Mouse (Mus musculus) adrenal gland, adult 2 months (tissue): Measurements from ENCODE around the gene Gkn2. TPM values are rescaled to one million over a fixed set of nuclear protein-coding genes. Genes with fewer than 3 reads are reported as not detected.

Source experiments
- DNase-seq: peaks from one replicate; pipeline ENCODE4 v3.0.0; 2021
- polyA plus RNA-seq: library from polyadenylated mRNA; depleted of rRNA; stranded (reverse); fragments of >200 nt; gene quantifications from 2 replicates; pipeline ENCODE4 v1.2.3, GENCODE M21; 2012; rRNA removed
- total RNA-seq, 2 experiments: library from RNA; stranded (reverse); gene quantifications; 2 replicates each; pipeline ENCODE4 v1.2.3; 2021

Gkn2 gene
- total and polyA plus RNA-seq, 3 experiments: not detected

- DNase-seq: no peak
Observed at GRCm38 (mm10) chr6:87399886-87400566, 26.9 kb downstream of the Gkn2 start.

GRCm38 (mm10) chr6:87401456-87401855, 28.3 kb downstream of the Gkn2 start:
- DNase-seq: no peak

GRCm38 (mm10) chr6:87412011-87412410, 38.9 kb downstream of the Gkn2 start:
- no peak for DNase-seq

- DNase-seq: no peak
Observed at GRCm38 (mm10) chr6:87422304-87422703, 49.1 kb downstream of the Gkn2 start.

GRCm38 (mm10) chr6:87424037-87424816, 51.1 kb downstream of the Gkn2 start:
- DNase-seq: peak; percentile 41

- DNase-seq: no peak
Observed at GRCm38 (mm10) chr6:87426954-87427353, 53.8 kb downstream of the Gkn2 start.

GRCm38 (mm10) chr6:87427616-87428015, 54.5 kb downstream of the Gkn2 start:
- no peak for DNase-seq

- no peak for DNase-seq
Observed at GRCm38 (mm10) chr6:87428487-87429044, 55.4 kb downstream of the Gkn2 start, which contains the start of gene Bmp10. TSS of gene Bmp10 (plus strand) at chr6:87428994.

Other genes with a start within 250 kb of the Gkn2 start
- gene Antxr1, start 37.5 kb upstream of the Gkn2 start, total RNA-seq: 10 to 100 TPM; 14.7 to 21.4 TPM
- gene Antxr1, start 37.5 kb upstream of the Gkn2 start, polyA plus RNA-seq: 7.3 and 9.1 TPM in 2 replicates
- gene Gkn1, start 22.4 kb upstream of the Gkn2 start, total RNA-seq: not detected
- 0.16 and 3.5 TPM in 2 replicates for gene Gkn1, start 22.4 kb upstream of the Gkn2 start, polyA plus RNA-seq
- gene Gkn3, start 15.6 kb downstream of the Gkn2 start, total RNA-seq: under 1 TPM; 0.58 to 0.59 TPM
- gene Gkn3, start 15.6 kb downstream of the Gkn2 start, polyA plus RNA-seq: 0.28 and 0.69 TPM in 2 replicates
- not detected for gene Bmp10, start 55.6 kb downstream of the Gkn2 start, total RNA-seq
- not detected in 2 replicates for gene Bmp10, start 55.6 kb downstream of the Gkn2 start, polyA plus RNA-seq
- gene Arhgap25, start 159.9 kb downstream of the Gkn2 start, total RNA-seq: 1 to 10 TPM; 3.1 TPM
- 0.39 and 0.49 TPM in 2 replicates for gene Arhgap25, start 159.9 kb downstream of the Gkn2 start, polyA plus RNA-seq
- gene Prokr1, start 217.4 kb downstream of the Gkn2 start, total RNA-seq: under 1 TPM; 0.37 to 0.93 TPM
- gene Prokr1, start 217.4 kb downstream of the Gkn2 start, polyA plus RNA-seq: 0.13 and 0.23 TPM in 2 replicates